Mouse (Mus musculus) small intestine, adult 2 months (tissue): ENCODE measurements around the gene Kif28. TPM values are rescaled to one million over a fixed set of nuclear protein-coding genes. Genes with fewer than 3 reads are reported as not detected.
"Not testable (repeated sequence)": the region's sequence is repeated elsewhere in the genome, so short reads cannot be mapped to it uniquely, and the experiment has no call there.

Experiments
- H3K27ac ChIP-seq: fragments of 200-500 bp; 2 replicates; pipeline ENCODE4 v1.5.1; 2012; ENCODE audit warnings: low read depth, low read length, control low read depth, inconsistent platforms; ENCODE audit not compliant: insufficient read depth
- H3K27me3 ChIP-seq: fragments of 200-500 bp; 2 replicates; pipeline ENCODE4 v1.6.1; 2012; ENCODE audit warnings: mild to moderate bottlenecking, moderate library complexity, low read length, inconsistent platforms; ENCODE audit not compliant: control insufficient read depth, insufficient read depth
- H3K36me3 ChIP-seq: fragments of 200-500 bp; 2 replicates; pipeline ENCODE4 v1.6.1; 2012; ENCODE audit warnings: mild to moderate bottlenecking, low read length, control low read depth, inconsistent platforms; ENCODE audit not compliant: control insufficient read depth, insufficient read depth
- H3K4me1 ChIP-seq: fragments of 200-500 bp; 2 replicates; pipeline ENCODE4 v1.6.1; 2012; ENCODE audit warnings: low read length, inconsistent platforms, mixed read lengths; ENCODE audit not compliant: control insufficient read depth, insufficient read depth, insufficient read length
- H3K4me3 ChIP-seq: fragments of 200-500 bp; 2 replicates; pipeline ENCODE4 v1.5.1; 2012; ENCODE audit warnings: low read depth, mild to moderate bottlenecking, control low read depth, inconsistent platforms, low read length, moderate library complexity
- CTCF ChIP-seq: fragments of 200-500 bp; IDR thresholded peaks from 2 replicates; pipeline ENCODE4 v1.5.1; 2012; ENCODE audit warnings: low read depth, mild to moderate bottlenecking, control low read depth, inconsistent platforms, low read length, moderate library complexity, mixed read lengths; ENCODE audit not compliant: insufficient replicate concordance, insufficient read length; ENCODE audit errors: extremely low read depth
- POLR2A ChIP-seq: fragments of 200-500 bp; IDR thresholded peaks from 2 replicates; pipeline ENCODE4 v1.6.1; 2012; ENCODE audit warnings: low read depth, mild to moderate bottlenecking, control low read depth, inconsistent platforms, low read length, moderate library complexity
- WGBS: fragments of 180-500 bp; shearing (Covaris S2); methylation state at CpG from one replicate; pipeline ENCODE4 v1.1.7; 2018; 5-methylcytosine and 5-hydroxymethylcytosine counted together
- polyA plus RNA-seq: library from polyadenylated mRNA; depleted of rRNA; stranded (reverse); fragments of >200 nt; gene quantifications from 2 replicates; pipeline ENCODE4 v1.2.3, GENCODE M21; 2012

Gene Kif28
- polyA plus RNA-seq, 1 experiment = not detected

DNA sequence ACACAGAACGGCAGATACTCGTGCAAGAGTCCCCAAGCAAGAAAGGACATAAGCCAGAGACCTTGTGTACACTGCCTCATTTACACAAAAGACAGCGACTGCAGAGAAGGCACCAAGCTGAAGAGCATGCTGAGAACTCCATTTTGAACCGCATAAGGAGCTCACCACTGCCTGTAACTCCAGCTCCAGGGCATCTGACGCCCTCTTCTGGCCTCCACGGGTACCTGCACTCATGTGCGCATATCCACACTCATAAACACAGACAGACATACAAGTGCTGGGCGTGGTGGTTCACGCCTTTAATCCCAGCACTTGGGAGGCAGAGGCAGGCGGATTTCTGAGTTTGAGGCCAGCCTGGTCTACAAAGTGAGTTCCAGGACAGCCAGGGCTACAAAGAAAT, 16.4 kb downstream of the Kif28 start:
- no peak for TF ChIP-seq POLR2A
- no peak for TF ChIP-seq CTCF
- Histone ChIP-seq H3K4me1 (no peaks in the 10 kb centered on the region), H3K27ac (no peak overlapping the region), H3K27me3 (no peaks in the 10 kb centered on the region), H3K4me3 (no peak overlapping the region), H3K36me3 (no peaks in the 10 kb centered on the region)
- 90% methylated on average over 10 of the region's 10 CpGs for WGBS

DNA sequence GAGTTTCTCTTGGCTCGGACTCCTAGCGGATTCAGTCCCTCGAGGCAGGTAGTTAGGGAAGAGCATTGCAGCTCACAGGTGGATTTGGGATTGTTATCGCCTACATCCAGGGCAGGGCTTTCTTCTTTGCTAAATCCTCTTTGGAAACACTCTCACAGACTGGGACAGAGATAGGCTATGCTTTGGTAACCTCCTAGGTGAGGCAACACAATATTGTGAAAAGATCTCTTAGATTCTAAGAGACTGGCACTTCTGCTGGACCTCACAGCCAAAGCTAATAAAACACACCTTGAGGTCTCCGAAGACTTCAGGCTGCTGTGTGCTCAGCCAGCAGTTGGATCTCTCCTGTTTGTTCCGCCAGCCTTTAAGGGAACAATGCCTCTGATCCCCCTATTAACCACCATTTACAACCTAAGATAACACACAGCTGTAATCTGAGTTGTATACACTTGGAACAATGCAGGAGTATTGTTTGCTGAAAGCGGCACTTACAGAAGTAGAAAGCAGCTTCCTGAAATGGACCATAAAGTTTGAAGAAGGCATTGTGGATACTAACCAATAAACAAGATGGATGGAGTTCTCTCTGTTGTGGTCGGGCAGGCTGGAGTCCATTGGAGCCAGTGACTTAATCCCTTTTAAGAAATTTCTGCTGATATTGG, 22.1 kb downstream of the Kif28 start:
- Histone ChIP-seq H3K27me3 (no peaks in the 10 kb centered on the region), H3K4me3 (no peak overlapping the region), H3K36me3 (no peaks in the 10 kb centered on the region), H3K27ac (no peak overlapping the region), H3K4me1 (no peaks in the 10 kb centered on the region)
- TF ChIP-seq CTCF (no peak), POLR2A (no peak)
- WGBS = 23% methylated on average over 8 of the region's 8 CpGs

DNA sequence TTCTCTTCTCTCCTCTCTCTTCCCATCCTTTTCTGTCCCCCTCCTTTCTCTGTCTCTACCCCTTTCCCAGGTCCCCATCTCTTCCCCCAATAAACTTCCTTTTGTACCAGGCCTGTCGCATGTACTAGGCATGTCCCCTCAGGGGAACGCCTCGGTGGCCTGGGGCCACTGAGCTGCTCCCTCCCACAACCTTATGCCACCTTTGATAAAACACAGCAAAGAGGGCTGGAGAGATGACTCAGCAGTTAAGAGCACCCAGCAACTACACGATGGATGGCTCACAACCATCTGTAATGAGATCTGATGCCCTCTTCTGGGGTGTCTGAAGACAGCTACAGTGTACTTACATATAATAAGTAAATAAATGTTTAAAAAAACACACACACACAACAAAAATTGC, 29.3 kb downstream of the Kif28 start:
- no peaks in the 10 kb centered on the region for H3K36me3 ChIP-seq
- no peak overlapping the region for H3K27ac ChIP-seq
- no peaks in the 10 kb centered on the region for H3K4me1 ChIP-seq
- no peak for TF ChIP-seq POLR2A
- TF ChIP-seq CTCF = no peak
- WGBS = 88% methylated on average over 4 of the region's 4 CpGs
- H3K27me3 ChIP-seq = no peaks in the 10 kb centered on the region
- no peak overlapping the region for H3K4me3 ChIP-seq

DNA sequence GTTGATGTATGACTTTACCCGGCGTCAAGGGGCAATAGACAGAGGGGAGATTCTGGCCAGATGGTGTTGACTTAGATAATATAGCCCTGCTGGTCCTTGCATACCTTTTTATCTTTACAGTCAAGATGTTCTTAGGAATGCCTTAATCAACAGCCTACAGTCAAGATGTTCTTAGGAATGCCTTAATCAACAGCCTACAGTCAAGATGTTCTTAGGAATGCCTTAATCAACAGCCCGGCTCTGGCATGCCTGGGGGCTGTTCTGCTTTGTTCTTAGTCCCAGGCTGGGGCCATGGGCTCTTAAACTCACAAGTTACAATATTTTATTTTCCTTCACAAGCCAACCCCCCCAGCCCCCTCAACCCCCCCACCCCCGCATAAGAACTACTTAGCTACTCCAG, 29.8 kb downstream of the Kif28 start:
- H3K27ac ChIP-seq, H3K4me1 ChIP-seq, H3K27me3 ChIP-seq, H3K36me3 ChIP-seq, H3K4me3 ChIP-seq: not testable (repeated sequence)
- 66% methylated on average over 3 of the region's 4 CpGs for WGBS

DNA sequence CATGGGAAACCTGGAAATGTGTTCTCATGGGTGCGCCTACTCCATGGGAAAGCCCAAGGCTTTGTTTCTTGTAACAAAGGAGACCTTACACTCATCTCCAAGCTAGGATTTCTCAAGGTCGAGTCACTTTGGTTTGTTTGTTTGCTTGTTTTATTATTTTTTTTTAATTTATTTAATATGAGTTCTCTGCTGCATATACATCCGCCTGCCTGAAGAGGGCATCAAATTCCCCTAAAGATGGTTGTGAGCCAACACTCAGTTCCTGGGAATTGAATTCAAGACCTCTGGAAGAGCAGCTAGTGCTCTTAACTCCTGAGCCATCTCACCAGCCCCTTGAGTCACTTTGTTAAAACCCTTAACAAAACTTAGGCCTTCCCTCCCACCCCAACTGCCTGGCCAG, 31.7 kb downstream of the Kif28 start:
- WGBS = 79% methylated on average over 3 of the region's 3 CpGs
- Histone ChIP-seq H3K36me3 (no peaks in the 10 kb centered on the region), H3K27ac (no peak overlapping the region), H3K4me3 (no peak overlapping the region), H3K27me3 (no peaks in the 10 kb centered on the region), H3K4me1 (no peaks in the 10 kb centered on the region)
- no peak for TF ChIP-seq POLR2A
- TF ChIP-seq CTCF = no peak

DNA sequence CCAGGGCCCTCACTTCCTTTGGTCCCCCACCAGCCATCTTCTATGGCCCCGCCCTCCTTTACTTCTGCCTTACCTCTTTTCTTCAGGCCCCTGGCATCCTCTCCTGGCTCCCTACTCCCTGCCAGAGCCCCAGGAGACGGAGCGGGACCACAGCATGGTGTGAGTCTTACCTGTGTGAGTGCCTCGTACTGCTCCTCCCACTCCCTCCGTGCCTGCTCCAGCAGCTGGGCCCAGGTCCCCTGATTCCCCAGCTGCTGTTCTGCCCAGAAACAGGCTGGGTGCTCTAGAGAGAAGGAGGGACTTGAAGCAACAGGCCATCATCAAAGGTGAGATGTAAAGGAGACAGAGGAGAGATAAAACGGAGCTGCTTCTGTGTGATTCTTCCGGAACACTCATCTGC, 32.4 kb downstream of the Kif28 start:
- H3K4me1 ChIP-seq = no peaks in the 10 kb centered on the region

DNA sequence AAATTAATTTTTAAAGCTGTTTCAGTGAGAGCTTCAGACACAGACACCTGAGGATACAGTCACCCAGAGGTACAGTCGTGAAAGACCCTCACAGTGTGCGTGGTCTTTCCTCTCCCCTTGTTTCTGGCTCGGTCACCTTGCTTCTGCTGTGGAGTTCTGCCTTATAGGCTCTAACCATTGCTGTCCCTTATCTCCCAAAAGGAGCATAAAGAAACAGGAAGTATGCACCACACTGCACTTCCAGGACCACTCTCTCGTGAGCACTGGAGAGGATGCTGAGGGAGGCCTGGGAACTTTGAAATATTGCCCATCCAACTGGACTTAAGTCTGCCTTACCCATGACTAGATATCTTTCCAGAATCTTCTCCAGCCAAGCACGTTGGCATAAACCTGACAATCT, 34.3 kb downstream of the Kif28 start:
- Histone ChIP-seq H3K36me3 (no peaks in the 10 kb centered on the region), H3K4me3 (no peak overlapping the region), H3K27ac (no peak overlapping the region), H3K27me3 (no peaks in the 10 kb centered on the region), H3K4me1 (no peaks in the 10 kb centered on the region)
- TF ChIP-seq POLR2A (no peak), CTCF (no peak)
- WGBS = 82% methylated on average over 5 of the region's 5 CpGs

More for the DNA sequence above, 32.4 kb downstream of the Kif28 start:
- no peak for TF ChIP-seq CTCF
- no peak for TF ChIP-seq POLR2A
- Histone ChIP-seq H3K27ac (no peak overlapping the region), H3K27me3 (no peaks in the 10 kb centered on the region), H3K4me3 (no peak overlapping the region), H3K36me3 (no peaks in the 10 kb centered on the region)
- 90% methylated on average over 7 of the region's 7 CpGs for WGBS

DNA sequence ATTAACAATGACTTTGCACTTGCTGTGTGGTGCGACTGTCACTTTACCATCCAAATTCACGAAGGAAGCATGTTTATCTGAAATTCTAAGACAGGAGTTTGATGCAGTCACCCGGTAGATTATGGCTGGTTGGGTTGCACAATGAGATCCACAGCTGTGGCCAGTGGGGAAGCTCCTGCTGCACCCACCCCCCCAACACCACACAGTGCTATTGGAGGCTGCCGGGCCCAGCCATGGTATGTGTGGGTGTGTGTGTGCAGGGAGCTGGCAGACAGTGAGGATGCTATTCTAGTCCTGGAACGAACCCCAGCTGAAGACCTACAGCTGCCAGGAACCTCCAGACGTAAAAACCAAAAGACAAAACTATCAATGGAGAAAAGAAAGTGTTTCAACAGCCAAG, 35.7 kb downstream of the Kif28 start:
- TF ChIP-seq POLR2A = no peak
- TF ChIP-seq CTCF = no peak
- 76% methylated on average over 6 of the region's 6 CpGs for WGBS

More for the DNA sequence above, 35.7 kb downstream of the Kif28 start:
- H3K27me3 ChIP-seq = no peaks in the 10 kb centered on the region
- no peaks in the 10 kb centered on the region for H3K36me3 ChIP-seq
- no peaks in the 10 kb centered on the region for H3K4me1 ChIP-seq
- H3K27ac ChIP-seq = no peak overlapping the region
- H3K4me3 ChIP-seq = no peak overlapping the region
